Mouse (Mus musculus) limb, embryonic 10.5 days (tissue): Measurements from ENCODE around the gene Gbgt1. TPM values are rescaled to one million over a fixed set of nuclear protein-coding genes. Genes with fewer than 3 reads are reported as not detected.

Source experiments
- DNase-seq: peaks from one replicate; pipeline ENCODE4 v3.0.0-alpha.2; 2017; ENCODE audit warnings: low spot score
- H3K27ac ChIP-seq: fragments of 300-500 bp; sonication (generic); 2 replicates; pipeline ENCODE4 v1.5.1; 2016; ENCODE audit warnings: mild to moderate bottlenecking
- H3K27me3 ChIP-seq: fragments of 300-500 bp; sonication (generic); 2 replicates; pipeline ENCODE4 v1.6.1; 2016; ENCODE audit warnings: low read depth, mild to moderate bottlenecking; ENCODE audit not compliant: poor library complexity, severe bottlenecking
- H3K36me3 ChIP-seq: fragments of 300-500 bp; sonication (generic); 2 replicates; pipeline ENCODE4 v1.6.1; 2016; ENCODE audit warnings: mild to moderate bottlenecking, moderate library complexity
- H3K4me1 ChIP-seq: fragments of 300-500 bp; sonication (generic); 2 replicates; pipeline ENCODE4 v1.6.1; 2016
- H3K4me3 ChIP-seq: fragments of 300-500 bp; sonication (generic); 2 replicates; pipeline ENCODE4 v1.5.1; 2016; ENCODE audit warnings: mild to moderate bottlenecking, moderate library complexity
- H3K9me3 ChIP-seq: fragments of 300-500 bp; sonication (generic); replicated peaks from 2 replicates; pipeline ENCODE4 v1.6.1; 2016; ENCODE audit warnings: mild to moderate bottlenecking
- WGBS: fragments of 180-500 bp; shearing (Covaris S2); methylation state at CpG from one replicate; pipeline ENCODE4 v1.1.7; 2016; 5-methylcytosine and 5-hydroxymethylcytosine counted together
- polyA plus RNA-seq: library from polyadenylated mRNA; unstranded; fragments of >200 nt; fragmentation: Nextera tagmentation; extraction: Ambion mirVana; gene quantifications from 2 replicates; pipeline ENCODE4 v1.2.1, GENCODE M21; 2016

The Gbgt1 gene
- polyA plus RNA-seq, 1 experiment from 2014 or later = not detected

DNA sequence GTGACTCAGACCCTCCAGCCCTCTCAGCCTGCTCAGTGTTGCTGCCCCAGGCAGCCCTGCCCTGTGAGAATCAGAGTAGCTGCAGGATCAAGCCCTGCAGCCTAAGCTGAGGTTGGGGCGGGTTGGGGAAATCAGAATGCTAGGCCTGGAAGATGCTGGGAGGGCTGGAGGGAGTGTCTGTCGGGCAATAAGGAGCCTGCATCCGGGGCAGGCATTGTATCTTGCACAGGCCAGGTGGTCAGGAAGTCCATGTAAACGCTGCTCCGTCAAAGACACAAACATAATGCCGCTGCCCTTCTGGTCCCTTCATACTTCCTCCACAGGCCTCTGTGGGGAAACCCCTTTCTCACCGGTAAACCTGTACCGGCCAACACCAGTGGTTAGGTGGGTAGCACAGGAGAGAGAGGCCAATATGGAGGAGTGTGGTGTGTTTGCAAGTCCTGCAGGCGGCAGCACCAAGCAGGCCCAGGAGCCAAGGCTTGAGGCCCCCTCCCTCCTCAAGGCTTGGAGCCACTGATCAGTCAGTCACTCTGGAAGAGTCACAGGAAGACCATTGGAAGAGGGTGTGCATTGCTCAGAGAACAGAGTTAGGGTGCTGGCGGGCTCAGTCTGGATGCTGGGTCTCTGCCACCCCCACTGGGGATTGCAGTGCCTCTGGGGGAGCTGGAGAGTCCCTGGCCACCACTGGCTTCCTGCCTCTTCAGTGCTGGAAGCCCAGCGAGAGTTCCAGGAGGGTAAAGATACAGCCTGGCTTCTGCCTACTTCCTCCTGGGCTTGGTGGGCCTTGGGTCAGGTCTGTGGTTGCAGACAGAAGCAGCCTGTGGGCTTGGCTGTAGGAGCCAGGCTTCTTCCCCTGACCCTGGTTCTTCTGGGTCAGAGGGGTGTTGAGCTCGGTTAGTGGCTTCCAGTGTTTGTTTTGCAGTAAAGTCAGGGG is 29.5 kb downstream of the Gbgt1 start:
- no peak for DNase-seq
- Histone ChIP-seq H3K4me1 (peaks cover 70% of the 10 kb centered on the region), H3K36me3 (peaks cover 12% of the 10 kb centered on the region), H3K9me3 (no peaks in the 10 kb centered on the region), H3K27ac (peak overlapping the region; percentile 80), H3K4me3 (peak overlapping the region; percentile 6; the same call in 1 of the 2 replicates), H3K27me3 (no peaks in the 10 kb centered on the region)
- 44% methylated on average over 12 of the region's 12 CpGs for WGBS

DNA sequence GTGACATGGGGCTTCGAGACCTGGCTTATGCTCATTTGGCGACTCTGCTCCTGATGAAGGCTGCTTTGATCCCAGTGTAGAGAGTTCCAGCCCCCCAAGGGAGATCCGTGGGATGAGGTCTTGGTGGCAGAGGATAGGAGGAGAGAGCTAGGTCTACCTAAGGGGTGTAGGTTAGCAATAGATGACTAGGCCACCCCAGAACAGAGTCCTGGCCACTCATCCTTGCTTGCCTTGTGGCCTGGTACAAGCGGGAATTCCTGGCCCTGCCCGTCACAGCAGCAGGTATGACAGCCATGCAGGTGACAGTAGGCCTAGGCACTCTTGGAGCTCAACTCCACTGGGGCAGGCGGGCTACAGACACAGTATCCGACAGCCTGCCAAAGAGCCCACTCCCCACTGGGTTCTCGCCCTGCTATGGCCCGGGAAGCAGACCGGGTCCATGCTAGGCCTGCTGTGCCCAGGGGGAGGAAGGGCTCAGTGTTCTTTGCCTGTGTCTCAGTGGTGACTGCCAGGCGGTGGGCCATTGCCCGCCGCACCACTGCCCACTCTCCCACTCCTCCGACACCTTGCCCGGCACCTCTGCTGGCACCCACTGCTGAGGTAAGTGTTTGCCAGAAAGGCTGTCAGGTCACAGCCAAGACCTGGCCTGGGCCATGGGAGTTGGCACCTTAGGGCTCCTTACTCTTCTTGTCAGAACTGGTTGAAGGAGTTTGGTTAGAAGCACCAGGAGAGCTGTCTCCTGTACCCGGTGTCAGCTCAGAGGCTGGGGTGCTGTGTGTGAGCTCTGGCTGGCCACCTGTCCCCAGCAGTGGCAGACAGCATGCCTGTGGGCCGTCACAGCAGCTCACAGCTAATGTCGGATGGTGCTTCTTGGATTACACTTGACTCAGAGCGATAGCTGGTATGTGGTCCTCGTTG is 31.0 kb downstream of the Gbgt1 start:
- 88% methylated on average over 20 of the region's 20 CpGs for WGBS
- DNase-seq = no peak
- Histone ChIP-seq H3K27me3 (no peaks in the 10 kb centered on the region), H3K4me3 (no peak overlapping the region), H3K4me1 (peaks cover 70% of the 10 kb centered on the region), H3K36me3 (peaks cover 1% of the 10 kb centered on the region), H3K9me3 (no peaks in the 10 kb centered on the region), H3K27ac (peak overlapping the region; percentile 6; the same call in 1 of the 2 replicates)

DNA sequence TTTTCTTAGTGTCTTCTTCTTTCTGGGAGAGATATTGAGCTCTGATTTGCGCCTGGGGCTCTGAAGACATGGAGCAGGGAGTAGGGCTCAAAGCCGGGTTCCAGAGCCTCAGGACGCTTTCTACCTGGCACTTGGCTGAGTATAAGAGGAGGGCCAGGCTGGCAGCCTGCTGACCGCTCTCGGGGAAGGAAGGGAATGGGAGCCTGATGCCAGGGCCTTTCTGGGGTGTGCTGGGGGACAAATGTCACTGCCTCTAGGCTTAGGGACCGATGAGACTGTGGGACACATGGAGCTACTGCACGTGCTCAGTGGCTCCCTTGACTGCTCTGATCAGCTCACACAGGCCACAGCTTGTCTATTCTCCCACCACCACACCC is 31.7 kb downstream of the Gbgt1 start:
- Histone ChIP-seq H3K36me3 (no peaks in the 10 kb centered on the region; the same call in 1 of the 2 replicates), H3K9me3 (no peaks in the 10 kb centered on the region), H3K27me3 (no peaks in the 10 kb centered on the region), H3K4me3 (no peak overlapping the region), H3K27ac (peak overlapping the region; percentile 6; the same call in 1 of the 2 replicates), H3K4me1 (peaks cover 74% of the 10 kb centered on the region)
- no peak for DNase-seq
- 89% methylated on average over 7 of the region's 7 CpGs for WGBS

DNA sequence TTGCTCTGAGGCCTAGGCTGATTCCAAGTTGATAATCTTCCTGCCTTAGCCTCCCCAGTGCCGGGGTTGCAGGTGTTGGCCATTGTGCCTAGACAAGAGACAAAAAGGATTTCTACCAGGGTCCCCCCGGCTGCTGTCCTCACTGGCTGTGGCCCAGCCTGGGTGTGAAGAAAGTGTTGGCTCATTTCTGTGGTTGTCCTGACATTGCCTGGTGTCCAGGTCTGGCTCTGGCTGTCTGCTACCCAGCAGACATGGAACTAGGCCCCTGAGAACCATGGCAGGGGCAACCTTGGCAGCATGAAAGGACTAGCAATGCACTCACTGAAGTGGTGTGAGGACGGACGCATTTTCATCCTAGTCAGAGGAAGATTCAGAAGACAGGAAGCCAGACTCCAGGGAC is 33.2 kb downstream of the Gbgt1 start:
- 85% methylated on average over 4 of the region's 4 CpGs for WGBS
- H3K4me1 ChIP-seq = peaks cover 78% of the 10 kb centered on the region

DNA sequence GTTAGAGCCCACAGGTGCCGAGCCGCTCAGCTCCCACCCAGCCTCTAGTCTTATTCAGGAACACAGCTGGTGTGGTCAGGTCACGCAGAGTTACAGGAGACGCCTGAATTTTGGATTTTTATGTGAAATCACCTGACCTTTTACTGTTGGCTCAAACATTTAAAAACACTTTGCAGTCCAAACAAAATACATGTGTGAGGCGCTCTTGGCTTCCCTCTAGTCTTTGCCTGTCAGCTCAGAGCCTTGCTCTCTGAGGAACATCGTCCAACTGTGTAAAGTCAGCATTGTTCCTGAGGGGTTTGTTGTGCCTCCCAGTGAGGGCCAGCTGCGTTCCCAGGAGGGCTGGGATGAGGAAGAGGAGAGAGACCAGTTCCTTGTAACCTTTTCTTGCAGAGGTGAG is 33.6 kb downstream of the Gbgt1 start:
- H3K4me1 ChIP-seq = peaks cover 78% of the 10 kb centered on the region
- no peaks in the 10 kb centered on the region; the same call in 1 of the 2 replicates for H3K36me3 ChIP-seq
- H3K9me3 ChIP-seq = no peaks in the 10 kb centered on the region
- no peak for DNase-seq
- no peak overlapping the region for H3K4me3 ChIP-seq
- H3K27me3 ChIP-seq = no peaks in the 10 kb centered on the region
- 75% methylated on average over 7 of the region's 7 CpGs for WGBS
- H3K27ac ChIP-seq = peak overlapping the region; percentile 67

More for the DNA sequence above, 33.2 kb downstream of the Gbgt1 start:
- Histone ChIP-seq H3K27ac (peak overlapping the region; percentile 22; the same call in 1 of the 2 replicates), H3K27me3 (no peaks in the 10 kb centered on the region), H3K4me3 (no peak overlapping the region), H3K9me3 (no peaks in the 10 kb centered on the region), H3K36me3 (no peaks in the 10 kb centered on the region; the same call in 1 of the 2 replicates)
- DNase-seq = no peak

DNA sequence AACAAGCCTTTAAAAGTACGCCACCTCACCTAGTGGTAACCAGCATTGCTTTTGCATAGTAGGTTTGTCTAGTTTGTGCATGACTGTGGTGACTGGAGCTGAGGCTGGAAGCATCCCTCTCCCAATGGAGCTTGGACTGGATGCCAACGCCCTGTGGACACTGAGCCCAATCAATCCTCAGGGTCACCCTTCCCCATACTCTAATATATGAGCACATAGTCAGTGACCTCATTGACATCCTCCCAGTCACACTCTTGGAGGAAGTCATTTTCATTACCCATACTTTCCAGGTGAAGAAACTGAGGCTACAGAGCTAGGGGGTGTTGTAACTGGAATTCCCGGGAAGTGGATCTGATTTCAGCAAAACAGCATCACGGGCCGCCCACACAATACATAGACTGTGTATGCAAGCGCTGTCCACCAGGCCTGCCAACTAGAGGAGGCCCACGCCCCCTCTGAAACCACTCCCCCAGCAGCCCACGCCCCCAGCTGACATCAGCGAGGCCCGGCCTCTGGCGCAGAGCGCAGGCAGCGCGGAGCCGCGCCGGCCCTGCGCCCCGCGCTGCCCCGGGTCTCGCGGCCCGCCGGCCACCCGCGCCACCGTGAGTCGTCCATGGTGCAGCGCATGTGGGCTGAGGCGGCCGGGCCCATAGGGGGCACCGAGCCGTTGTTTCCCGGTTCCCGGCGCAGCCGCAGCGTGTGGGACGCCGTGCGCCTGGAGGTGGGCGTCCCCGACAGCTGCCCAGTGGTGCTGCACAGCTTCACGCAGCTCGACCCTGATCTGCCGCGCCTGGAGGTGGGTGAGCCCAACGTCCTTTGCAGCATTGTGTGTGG is 36.5 kb downstream of the Gbgt1 start:
- peak; percentile 87 for DNase-seq
- Histone ChIP-seq H3K4me1 (peaks cover 86% of the 10 kb centered on the region), H3K9me3 (no peaks in the 10 kb centered on the region), H3K4me3 (peak overlapping the region; percentile 78), H3K27ac (peak overlapping the region; percentile 90), H3K27me3 (no peaks in the 10 kb centered on the region), H3K36me3 (peaks cover 11% of the 10 kb centered on the region; the same call in 1 of the 2 replicates)
- WGBS = 3% methylated on average over 49 of the region's 49 CpGs

DNA sequence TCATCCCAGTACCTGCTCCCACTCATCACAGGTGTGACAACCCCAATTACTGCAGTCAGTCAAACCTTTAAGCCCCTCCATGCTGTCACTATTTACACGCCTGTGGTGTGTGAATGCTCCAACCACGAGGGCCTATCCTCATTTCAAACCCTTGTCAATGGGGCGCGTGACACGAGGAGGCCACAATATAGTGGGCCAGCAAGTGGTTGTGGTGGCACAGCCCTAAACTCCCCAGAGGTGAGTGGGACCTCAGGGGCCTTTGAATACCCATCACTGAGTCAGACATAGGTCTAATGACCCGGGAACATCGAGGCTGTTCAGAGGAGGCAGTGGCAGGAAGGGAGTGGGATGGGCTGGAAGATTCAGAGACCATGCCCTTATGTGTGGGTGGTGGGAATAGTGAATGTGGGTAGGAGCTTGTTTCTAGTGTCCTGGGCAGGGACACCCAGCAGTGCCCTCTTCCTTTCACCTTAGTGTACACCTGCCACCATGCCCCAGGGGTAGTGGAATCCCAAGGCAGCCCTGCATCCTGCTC is 37.3 kb downstream of the Gbgt1 start:
- H3K9me3 ChIP-seq = no peaks in the 10 kb centered on the region
- WGBS = 63% methylated on average over 7 of the region's 7 CpGs
- DNase-seq = peak; percentile 42
- H3K27me3 ChIP-seq = no peaks in the 10 kb centered on the region
- peak overlapping the region; percentile 90 for H3K27ac ChIP-seq
- peaks cover 14% of the 10 kb centered on the region; the same call in 1 of the 2 replicates for H3K36me3 ChIP-seq
- H3K4me1 ChIP-seq = peaks cover 90% of the 10 kb centered on the region
- H3K4me3 ChIP-seq = peak overlapping the region; percentile 78

DNA sequence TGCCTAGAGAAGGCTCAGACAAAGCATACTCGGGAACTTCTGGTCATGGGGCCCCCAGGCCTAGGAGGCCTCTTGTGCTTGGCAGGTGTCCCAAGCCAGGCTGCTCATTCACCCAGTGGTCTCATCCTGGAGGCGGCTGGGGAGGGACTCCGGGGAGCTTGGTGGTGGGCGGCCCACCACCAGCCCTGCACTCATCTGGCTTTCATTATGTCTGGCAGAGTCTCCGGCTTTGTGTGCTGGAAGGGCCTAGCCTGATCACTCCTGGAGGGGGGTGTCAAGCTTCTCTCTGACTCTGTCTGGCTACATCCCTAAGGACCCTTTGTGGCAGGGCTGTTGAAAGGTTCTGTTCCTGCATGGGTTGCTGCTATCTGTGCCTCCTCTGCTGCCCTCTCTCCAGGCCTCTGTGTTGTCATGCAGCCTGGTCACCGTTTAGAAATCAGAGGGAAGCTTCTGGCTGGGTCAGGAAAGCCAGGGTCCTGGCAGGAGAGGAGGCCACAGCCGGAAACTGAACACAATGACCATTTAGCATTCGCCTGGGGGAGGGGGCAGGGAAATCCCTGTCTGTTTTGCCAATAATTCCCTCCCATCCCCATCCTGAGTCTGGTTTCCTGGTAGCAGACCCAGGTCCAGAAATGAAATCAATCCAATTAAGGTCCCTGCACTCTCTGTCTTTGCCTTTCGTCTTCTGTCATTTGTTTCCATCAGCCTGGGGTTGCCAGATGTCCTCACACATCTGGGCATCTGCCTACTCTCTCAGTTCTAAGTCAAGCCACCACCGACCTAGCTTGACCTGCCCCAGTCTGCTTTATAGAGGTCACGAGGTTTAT is 38.0 kb downstream of the Gbgt1 start:
- Histone ChIP-seq H3K27ac (peak overlapping the region; percentile 90), H3K9me3 (no peaks in the 10 kb centered on the region), H3K27me3 (no peaks in the 10 kb centered on the region), H3K4me3 (peak overlapping the region; percentile 78), H3K36me3 (peaks cover 15% of the 10 kb centered on the region; the same call in 1 of the 2 replicates), H3K4me1 (peaks cover 94% of the 10 kb centered on the region)
- WGBS = 12% methylated on average over 11 of the region's 11 CpGs
- DNase-seq = peak; percentile 73

DNA sequence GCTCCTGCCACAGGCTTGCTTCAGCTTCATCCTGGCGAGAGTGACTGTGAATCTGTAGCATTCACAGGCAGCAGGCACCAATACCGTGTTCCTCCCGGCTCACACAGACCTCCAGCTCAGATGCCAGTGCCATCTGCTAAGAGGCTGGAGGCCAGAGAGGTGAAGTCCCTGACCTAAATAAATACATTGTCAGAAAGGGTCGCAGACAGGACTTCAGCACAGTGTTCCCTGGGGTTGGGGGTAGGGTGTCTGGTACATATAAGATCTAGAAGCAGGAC is 38.5 kb downstream of the Gbgt1 start:
- WGBS = 8% methylated on average over 4 of the region's 4 CpGs
- H3K4me3 ChIP-seq = peak overlapping the region; percentile 78

DNA sequence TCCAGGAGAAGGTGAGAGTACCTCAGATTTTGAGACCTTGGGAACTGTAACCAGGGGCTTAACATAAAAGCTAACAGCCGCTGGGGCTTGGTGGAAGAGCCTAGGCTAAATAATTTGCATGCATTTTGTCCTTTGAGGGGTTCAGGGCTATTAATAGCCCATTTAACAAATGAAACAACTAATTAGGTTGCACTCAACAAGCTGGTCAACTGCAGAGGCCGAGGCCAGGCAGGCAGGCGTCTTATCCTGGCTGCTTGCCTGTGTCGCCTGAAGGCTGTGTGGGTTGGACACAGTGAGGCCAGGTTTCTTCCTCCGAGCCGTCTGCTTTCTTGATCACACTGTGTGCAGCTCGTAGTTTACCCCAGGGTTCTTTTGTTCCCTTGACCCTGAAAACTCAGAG is 39.0 kb downstream of the Gbgt1 start:
- Histone ChIP-seq H3K4me1 (peaks cover 94% of the 10 kb centered on the region), H3K36me3 (peaks cover 25% of the 10 kb centered on the region), H3K27me3 (no peaks in the 10 kb centered on the region), H3K27ac (peak overlapping the region; percentile 90), H3K4me3 (peak overlapping the region; percentile 78), H3K9me3 (no peaks in the 10 kb centered on the region)
- no peak for DNase-seq
- WGBS = 22% methylated on average over 7 of the region's 7 CpGs

More for the DNA sequence above, 38.5 kb downstream of the Gbgt1 start:
- peaks cover 94% of the 10 kb centered on the region for H3K4me1 ChIP-seq
- DNase-seq = peak; percentile 64
- no peaks in the 10 kb centered on the region for H3K9me3 ChIP-seq
- peak overlapping the region; percentile 90 for H3K27ac ChIP-seq
- no peaks in the 10 kb centered on the region for H3K27me3 ChIP-seq
- H3K36me3 ChIP-seq = peaks cover 21% of the 10 kb centered on the region

DNA sequence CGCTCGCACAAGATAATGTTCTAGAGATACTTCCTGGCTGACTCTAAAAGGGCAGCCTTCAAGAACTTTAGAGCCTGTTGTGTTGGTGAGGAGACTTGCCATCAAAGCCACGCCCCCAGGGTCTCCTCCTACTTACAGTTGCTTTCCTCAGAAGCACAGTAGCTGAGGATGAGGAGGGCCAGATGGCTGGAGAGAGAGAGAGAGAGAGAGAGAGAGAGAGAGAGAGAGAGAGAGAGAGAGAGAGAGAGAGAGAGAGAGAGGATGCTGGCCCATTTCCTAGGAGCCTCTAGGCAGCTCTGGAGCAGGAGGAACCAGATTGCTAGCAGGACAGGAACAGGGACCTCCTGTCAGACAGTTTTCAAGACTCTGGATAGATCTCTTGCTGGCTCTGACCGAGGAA is 39.5 kb downstream of the Gbgt1 start:
- H3K27me3 ChIP-seq = no peaks in the 10 kb centered on the region
- peaks cover 89% of the 10 kb centered on the region for H3K4me1 ChIP-seq
- no peaks in the 10 kb centered on the region for H3K9me3 ChIP-seq
- H3K27ac ChIP-seq = peak overlapping the region; percentile 90
- H3K4me3 ChIP-seq = peak overlapping the region; percentile 78; the same call in 1 of the 2 replicates
- DNase-seq = no peak
- H3K36me3 ChIP-seq = peaks cover 29% of the 10 kb centered on the region
- 49% methylated on average over 4 of the region's 4 CpGs for WGBS
